Mouse (Mus musculus) lung, embryonic 14.5 days (tissue): Measurements from ENCODE around the gene Ybx2. TPM values are rescaled to one million over a fixed set of nuclear protein-coding genes. Genes with fewer than 3 reads are reported as not detected.
A peak's percentile ranks its signal among the peaks of the same experiment; 100 is the strongest.
"Not testable (repeated sequence)": the region's sequence is repeated elsewhere in the genome, so short reads cannot be mapped to it uniquely, and the experiment has no call there.

ENCODE experiments used
- ATAC-seq: fragments of 200-750 bp; cut with Nextera tagmentation; 2 replicates; pipeline ENCODE4 v1.8.0; 2017; ENCODE audit warnings: mild to moderate bottlenecking, moderate TSS enrichment, moderate library complexity; ENCODE audit not compliant: insufficient read depth
- DNase-seq: peaks from one replicate; pipeline ENCODE4 v3.0.0-alpha.2; 2015
- H3K27ac ChIP-seq: fragments of 300-500 bp; sonication (generic); 2 replicates; pipeline ENCODE4 v1.5.1; 2014; ENCODE audit warnings: low read depth, mild to moderate bottlenecking, moderate library complexity
- H3K27me3 ChIP-seq: fragments of 300-500 bp; sonication (generic); 2 replicates; pipeline ENCODE4 v1.6.1; 2014; ENCODE audit warnings: low read length, control low read depth; ENCODE audit not compliant: insufficient read depth
- H3K36me3 ChIP-seq: fragments of 300-500 bp; sonication (generic); 2 replicates; pipeline ENCODE4 v1.6.1; 2014; ENCODE audit warnings: control low read depth; ENCODE audit not compliant: insufficient read depth
- H3K4me1 ChIP-seq: fragments of 300-500 bp; sonication (generic); 2 replicates; pipeline ENCODE4 v1.6.1; 2014; ENCODE audit warnings: antibody characterized with exemption, control low read depth; ENCODE audit not compliant: insufficient read depth
- H3K4me2 ChIP-seq: fragments of 300-500 bp; sonication (generic); 2 replicates; pipeline ENCODE4 v1.6.1; 2014; ENCODE audit warnings: mild to moderate bottlenecking
- H3K4me3 ChIP-seq: fragments of 300-500 bp; sonication (generic); 2 replicates; pipeline ENCODE4 v1.5.1; 2014; ENCODE audit warnings: low read depth, low read length
- H3K9ac ChIP-seq: fragments of 300-500 bp; sonication (generic); 2 replicates; pipeline ENCODE4 v1.6.1; 2014
- H3K9me3 ChIP-seq: fragments of 300-500 bp; sonication (generic); 2 replicates; pipeline ENCODE4 v1.6.1; 2016; ENCODE audit warnings: low read depth, low read length, control low read depth
- CTCF ChIP-seq: IDR thresholded peaks from 2 replicates; pipeline ENCODE4 v1.5.1; 2016; ENCODE audit warnings: antibody characterized with exemption, low read depth
- WGBS: fragments of 180-500 bp; shearing (Covaris S2); extraction: QIAGEN DNeasy Blood & Tissue Kit; methylation state at CpG from one replicate; pipeline ENCODE4 v1.1.7; 2014; 5-methylcytosine and 5-hydroxymethylcytosine counted together
- polyA plus RNA-seq: library from polyadenylated mRNA; unstranded; fragments of >200 nt; fragmentation: Nextera tagmentation; extraction: Ambion mirVana; gene quantifications from 2 replicates; pipeline ENCODE4 v1.2.1, GENCODE M21; 2014

Ybx2 gene
- polyA plus RNA-seq, 1 experiment from 2014 or later = 4.7 TPM

DNA sequence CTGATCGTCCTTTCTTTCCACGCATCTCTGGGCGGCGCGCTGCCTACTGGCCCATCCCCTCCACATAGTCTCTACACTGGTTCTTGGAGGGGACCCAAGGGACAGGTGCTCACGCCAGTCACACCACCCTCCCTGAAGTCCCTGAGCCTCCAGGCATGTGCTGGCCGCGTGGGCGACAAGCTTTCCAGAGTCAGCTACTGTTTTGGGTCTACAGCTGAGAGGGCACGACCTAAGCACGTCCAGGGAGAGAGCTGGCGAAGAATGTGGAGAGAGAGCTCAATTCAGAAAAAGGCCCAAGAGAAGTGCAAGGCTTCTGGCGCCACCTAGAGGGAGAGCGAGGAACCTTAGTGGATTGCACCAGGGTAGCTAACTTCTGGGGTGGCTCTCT, 13.2 kb downstream of the Ybx2 start:
- ATAC-seq = peak; percentile 50
- H3K4me3 ChIP-seq = peak overlapping the region; percentile 52
- 0% methylated on average over 14 of the region's 14 CpGs for WGBS
- TF ChIP-seq CTCF = peak; percentile 96
- DNase-seq = peak; percentile 97
- peak overlapping the region; percentile 83 for H3K27ac ChIP-seq
- peaks cover 22% of the 10 kb centered on the region; the same call in 1 of the 2 replicates for H3K36me3 ChIP-seq
- peak overlapping the region; percentile 69 for H3K4me2 ChIP-seq
- H3K4me1 ChIP-seq = peaks cover 13% of the 10 kb centered on the region; the same call in 1 of the 2 replicates
- no peaks in the 10 kb centered on the region for H3K9me3 ChIP-seq
- no peaks in the 10 kb centered on the region for H3K27me3 ChIP-seq
- H3K9ac ChIP-seq = peak overlapping the region; percentile 51

DNA sequence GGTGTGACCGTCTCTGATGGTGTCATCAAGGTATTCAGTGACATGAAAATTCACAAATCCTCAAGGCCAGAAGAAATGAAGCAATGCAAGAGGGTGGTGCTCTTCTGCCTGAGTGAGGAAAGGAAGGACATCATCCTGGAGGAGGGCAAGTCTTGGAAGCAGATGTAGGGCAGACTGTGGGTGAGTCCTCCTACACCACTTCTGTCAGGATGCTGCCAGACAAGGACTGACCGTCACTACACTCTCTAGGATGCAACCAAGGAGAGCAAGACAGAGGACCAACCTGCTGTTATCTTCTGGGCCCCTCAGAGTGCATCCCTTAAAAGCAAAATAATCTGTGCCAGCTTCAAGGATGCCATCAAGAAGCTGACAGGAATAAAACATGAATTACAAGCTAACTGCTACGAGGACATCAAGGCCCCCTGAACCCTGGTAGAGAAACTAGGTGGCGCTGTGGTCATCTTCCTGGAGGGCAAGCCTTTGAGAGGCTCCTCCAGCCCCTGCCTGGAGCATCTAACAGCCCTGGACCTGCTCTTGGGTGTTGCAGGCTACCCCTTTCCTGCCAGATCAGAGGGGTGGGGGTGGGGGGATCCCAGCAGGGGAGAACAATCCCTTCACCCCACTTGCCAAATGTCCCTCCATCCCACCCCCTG, 15.3 kb downstream of the Ybx2 start:
- Histone ChIP-seq H3K36me3 (no peaks in the 10 kb centered on the region), H3K4me1 (peaks cover 8% of the 10 kb centered on the region; the same call in 1 of the 2 replicates), H3K4me2 (no peak overlapping the region), H3K27ac (no peak overlapping the region), H3K9me3 (no peaks in the 10 kb centered on the region), H3K4me3 (no peak overlapping the region), H3K27me3 (no peaks in the 10 kb centered on the region), H3K9ac (no peak overlapping the region)
- DNase-seq (peak; percentile 52), ATAC-seq (no peak)
- peak; percentile 34; the same call in 1 of the 2 replicates for TF ChIP-seq CTCF
- WGBS = 35% methylated on average over 4 of the region's 4 CpGs

- Histone ChIP-seq H3K4me1 (no peaks in the 10 kb centered on the region), H3K4me2 (no peak overlapping the region), H3K36me3 (no peaks in the 10 kb centered on the region), H3K27me3 (no peaks in the 10 kb centered on the region), H3K9me3 (no peaks in the 10 kb centered on the region), H3K9ac (no peak overlapping the region), H3K27ac (no peak overlapping the region), H3K4me3 (no peak overlapping the region)
- DNase-seq (no peak), ATAC-seq (no peak)
- peak; percentile 38 for TF ChIP-seq CTCF
- 57% methylated on average over 1 of the region's 1 CpGs for WGBS
Observed at GRCm38 (mm10) chr11:69952274-69952673, 16.7 kb downstream of the Ybx2 start.

- no peak for TF ChIP-seq CTCF
- H3K27me3 ChIP-seq = no peaks in the 10 kb centered on the region
- no peak overlapping the region for H3K27ac ChIP-seq
- no peaks in the 10 kb centered on the region for H3K9me3 ChIP-seq
- no peaks in the 10 kb centered on the region for H3K36me3 ChIP-seq
- no peak overlapping the region for H3K4me3 ChIP-seq
- H3K4me2 ChIP-seq = no peak overlapping the region
- DNase-seq = peak; percentile 45
- WGBS = 39% methylated on average over 10 of the region's 11 CpGs
- no peak for ATAC-seq
- H3K4me1 ChIP-seq = no peaks in the 10 kb centered on the region
- H3K9ac ChIP-seq = no peak overlapping the region
Observed at GRCm38 (mm10) chr11:69953267-69953915, 17.8 kb downstream of the Ybx2 start.

GRCm38 (mm10) chr11:69955618-69956017, 20.0 kb downstream of the Ybx2 start:
- H3K27ac ChIP-seq, H3K4me1 ChIP-seq: not testable (repeated sequence)

GRCm38 (mm10) chr11:69956218-69956617, 20.6 kb downstream of the Ybx2 start:
- no peaks in the 10 kb centered on the region for H3K4me1 ChIP-seq
- H3K4me2 ChIP-seq = no peak overlapping the region
- 90% methylated on average over 1 of the region's 1 CpGs for WGBS
- H3K27ac ChIP-seq = no peak overlapping the region
- H3K36me3 ChIP-seq = no peaks in the 10 kb centered on the region
- no peak overlapping the region for H3K4me3 ChIP-seq
- H3K27me3 ChIP-seq = no peaks in the 10 kb centered on the region
- DNase-seq (no peak), ATAC-seq (no peak)
- peak; percentile 20; the same call in 1 of the 2 replicates for TF ChIP-seq CTCF
- no peak overlapping the region for H3K9ac ChIP-seq
- H3K9me3 ChIP-seq = no peaks in the 10 kb centered on the region

More at GRCm38 (mm10) chr11:69955618-69956017, 20.0 kb downstream of the Ybx2 start:
- ATAC-seq, H3K4me3 ChIP-seq, H3K9me3 ChIP-seq, H3K9ac ChIP-seq, H3K27me3 ChIP-seq, H3K4me2 ChIP-seq, DNase-seq, H3K36me3 ChIP-seq: not testable (repeated sequence)
- WGBS = 54% methylated on average over 3 of the region's 4 CpGs

DNA sequence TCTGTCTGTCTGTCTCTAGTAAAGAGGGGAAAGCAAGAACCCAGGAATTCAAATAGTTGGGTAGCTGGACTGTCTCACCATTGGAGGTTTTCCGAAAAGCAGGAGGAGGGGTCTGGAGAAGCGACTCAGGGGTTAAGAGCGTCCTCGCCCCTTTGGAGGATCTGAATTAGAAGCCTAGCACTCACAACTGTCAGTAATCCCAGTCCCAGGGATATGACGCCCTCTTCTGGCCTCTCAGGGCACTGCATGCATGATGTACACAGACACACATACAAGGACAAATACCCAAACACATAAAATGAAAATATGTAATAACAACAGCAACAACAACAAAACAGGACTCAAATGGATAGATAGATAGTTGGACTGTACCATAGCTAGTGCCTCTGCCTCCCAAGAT, 25.0 kb downstream of the Ybx2 start:
- peaks cover 19% of the 10 kb centered on the region for H3K27me3 ChIP-seq
- peak; percentile 55 for TF ChIP-seq CTCF
- no peak overlapping the region for H3K9ac ChIP-seq
- no peaks in the 10 kb centered on the region for H3K36me3 ChIP-seq
- no peak overlapping the region for H3K4me2 ChIP-seq
- no peaks in the 10 kb centered on the region for H3K4me1 ChIP-seq
- H3K9me3 ChIP-seq = no peaks in the 10 kb centered on the region
- no peak overlapping the region for H3K4me3 ChIP-seq
- ATAC-seq = no peak
- no peak overlapping the region for H3K27ac ChIP-seq
- 31% methylated on average over 5 of the region's 5 CpGs for WGBS
- peak; percentile 26 for DNase-seq
